Mouse (Mus musculus): ENCODE data around the gene Apol8. TPM values are rescaled to one million over a fixed set of nuclear protein-coding genes. Genes with fewer than 3 reads are reported as not detected.

Gene Apol8
- polyA plus RNA-seq, 1 experiment: 5.9 TPM

- no peaks in the 10 kb centered on the region for H3K4me1 ChIP-seq (ENCODE audit: control insufficient read depth, insufficient read depth, insufficient read length)
- H3K27ac ChIP-seq (ENCODE audit: insufficient read depth, low read length): no peak overlapping the region
- H3K4me3 ChIP-seq (ENCODE audit: extremely low read depth, insufficient read depth, insufficient read length): no peak overlapping the region
- no peaks in the 10 kb centered on the region; the same call in 1 of the 2 replicates for H3K36me3 ChIP-seq (ENCODE audit: control insufficient read depth, insufficient read depth, low read length)
- TF ChIP-seq POLR2A (IDR thresholded peaks at IDR 0.05; ENCODE audit: low read depth, low read length) (no peak), CTCF (IDR thresholded peaks at IDR 0.05; ENCODE audit: extremely low read depth, insufficient read depth, insufficient read length, insufficient replicate concordance) (no peak)
- WGBS: 68% methylated on average over 2 of the region's 2 CpGs
- DNase-seq (ENCODE audit: low read depth in 1 of 2, low spot score in 2 of 2): no peak
- no peaks in the 10 kb centered on the region for H3K27me3 ChIP-seq (ENCODE audit: control insufficient read depth, insufficient read depth, low read length)
Observed at GRCm38 (mm10) chr15:77755132-77755531, 1.7 kb downstream of the Apol8 start.

GRCm38 (mm10) chr15:77752443-77752842 is 4.4 kb downstream of the Apol8 start:
- TF ChIP-seq POLR2A (IDR thresholded peaks at IDR 0.05; ENCODE audit: low read depth, low read length): no peak
- TF ChIP-seq CTCF (IDR thresholded peaks at IDR 0.05; ENCODE audit: extremely low read depth, insufficient read depth, insufficient read length, insufficient replicate concordance): no peak
- H3K4me3 ChIP-seq (ENCODE audit: extremely low read depth, insufficient read depth, insufficient read length): no peak overlapping the region
- H3K27me3 ChIP-seq (ENCODE audit: control insufficient read depth, insufficient read depth, low read length): no peaks in the 10 kb centered on the region
- no peak overlapping the region for H3K27ac ChIP-seq (ENCODE audit: insufficient read depth, low read length)
- DNase-seq (ENCODE audit: low read depth in 1 of 2, low spot score in 2 of 2): no peak
- no peaks in the 10 kb centered on the region for H3K36me3 ChIP-seq (ENCODE audit: control insufficient read depth, insufficient read depth, low read length)
- H3K4me1 ChIP-seq (ENCODE audit: control insufficient read depth, insufficient read depth, insufficient read length): no peaks in the 10 kb centered on the region
- 56% methylated on average over 11 of the region's 11 CpGs for WGBS

- peak; percentile 21 to 47 for DNase-seq (ENCODE audit: low read depth in 1 of 2, low spot score in 2 of 2)
- 60% methylated on average over 1 of the region's 1 CpGs for WGBS
- Histone ChIP-seq H3K4me3 (ENCODE audit: extremely low read depth, insufficient read depth, insufficient read length) (no peak overlapping the region), H3K4me1 (ENCODE audit: control insufficient read depth, insufficient read depth, insufficient read length) (no peaks in the 10 kb centered on the region), H3K36me3 (ENCODE audit: control insufficient read depth, insufficient read depth, low read length) (no peaks in the 10 kb centered on the region), H3K27ac (ENCODE audit: insufficient read depth, low read length) (no peak overlapping the region), H3K27me3 (ENCODE audit: control insufficient read depth, insufficient read depth, low read length) (no peaks in the 10 kb centered on the region)
- TF ChIP-seq CTCF (IDR thresholded peaks at IDR 0.05; ENCODE audit: extremely low read depth, insufficient read depth, insufficient read length, insufficient replicate concordance) (peak; percentile 55; the same call in 1 of the 2 replicates), POLR2A (IDR thresholded peaks at IDR 0.05; ENCODE audit: low read depth, low read length) (no peak)
Observed at GRCm38 (mm10) chr15:77750461-77750860, 6.3 kb downstream of the Apol8 start.

- DNase-seq (ENCODE audit: low read depth in 1 of 2, low spot score in 2 of 2): no peak
- no peak overlapping the region for H3K27ac ChIP-seq (ENCODE audit: insufficient read depth, low read length)
- H3K36me3 ChIP-seq (ENCODE audit: control insufficient read depth, insufficient read depth, low read length): no peaks in the 10 kb centered on the region
- TF ChIP-seq CTCF (IDR thresholded peaks at IDR 0.05; ENCODE audit: extremely low read depth, insufficient read depth, insufficient read length, insufficient replicate concordance) (no peak), POLR2A (IDR thresholded peaks at IDR 0.05; ENCODE audit: low read depth, low read length) (no peak)
- H3K27me3 ChIP-seq (ENCODE audit: control insufficient read depth, insufficient read depth, low read length): no peaks in the 10 kb centered on the region
- H3K4me1 ChIP-seq (ENCODE audit: control insufficient read depth, insufficient read depth, insufficient read length): no peaks in the 10 kb centered on the region
- whole genome bisulfite sequencing: 96% methylated on average over 10 of the region's 10 CpGs
- H3K4me3 ChIP-seq (ENCODE audit: extremely low read depth, insufficient read depth, insufficient read length): no peak overlapping the region
Observed at GRCm38 (mm10) chr15:77749717-77750116, 7.1 kb downstream of the Apol8 start.

- DNase-seq (ENCODE audit: low read depth in 1 of 2, low spot score in 2 of 2): no peak
- H3K36me3 ChIP-seq (ENCODE audit: control insufficient read depth, insufficient read depth, low read length): no peaks in the 10 kb centered on the region
Observed at GRCm38 (mm10) chr15:77748414-77748813, 8.4 kb downstream of the Apol8 start.

GRCm38 (mm10) chr15:77746326-77746725 is 10.5 kb downstream of the Apol8 start:
- no peaks in the 10 kb centered on the region for H3K36me3 ChIP-seq (ENCODE audit: control insufficient read depth, insufficient read depth, low read length)
- TF ChIP-seq POLR2A (IDR thresholded peaks at IDR 0.05; ENCODE audit: low read depth, low read length) (no peak), CTCF (IDR thresholded peaks at IDR 0.05; ENCODE audit: extremely low read depth, insufficient read depth, insufficient read length, insufficient replicate concordance) (no peak)
- WGBS: 94% methylated on average over 1 of the region's 1 CpGs
- H3K27me3 ChIP-seq (ENCODE audit: control insufficient read depth, insufficient read depth, low read length): no peaks in the 10 kb centered on the region
- H3K4me3 ChIP-seq (ENCODE audit: extremely low read depth, insufficient read depth, insufficient read length): no peak overlapping the region
- H3K27ac ChIP-seq (ENCODE audit: insufficient read depth, low read length): no peak overlapping the region
- H3K4me1 ChIP-seq (ENCODE audit: control insufficient read depth, insufficient read depth, insufficient read length): no peaks in the 10 kb centered on the region
- DNase-seq (ENCODE audit: low read depth in 1 of 2, low spot score in 2 of 2): no peak

More at GRCm38 (mm10) chr15:77748414-77748813, 8.4 kb downstream of the Apol8 start:
- 91% methylated on average over 3 of the region's 3 CpGs for WGBS
- H3K4me3 ChIP-seq (ENCODE audit: extremely low read depth, insufficient read depth, insufficient read length): no peak overlapping the region
- no peaks in the 10 kb centered on the region for H3K27me3 ChIP-seq (ENCODE audit: control insufficient read depth, insufficient read depth, low read length)
- no peak overlapping the region for H3K27ac ChIP-seq (ENCODE audit: insufficient read depth, low read length)
- no peaks in the 10 kb centered on the region for H3K4me1 ChIP-seq (ENCODE audit: control insufficient read depth, insufficient read depth, insufficient read length)
- TF ChIP-seq POLR2A (IDR thresholded peaks at IDR 0.05; ENCODE audit: low read depth, low read length) (no peak), CTCF (IDR thresholded peaks at IDR 0.05; ENCODE audit: extremely low read depth, insufficient read depth, insufficient read length, insufficient replicate concordance) (no peak)

GRCm38 (mm10) chr15:77745081-77745480 is 11.7 kb downstream of the Apol8 start:
- no peak overlapping the region for H3K27ac ChIP-seq (ENCODE audit: insufficient read depth, low read length)
- DNase-seq (ENCODE audit: low read depth in 1 of 2, low spot score in 2 of 2): no peak
- no peak for TF ChIP-seq POLR2A (IDR thresholded peaks at IDR 0.05; ENCODE audit: low read depth, low read length)
- TF ChIP-seq CTCF (IDR thresholded peaks at IDR 0.05; ENCODE audit: extremely low read depth, insufficient read depth, insufficient read length, insufficient replicate concordance): no peak
- no peak overlapping the region for H3K4me3 ChIP-seq (ENCODE audit: extremely low read depth, insufficient read depth, insufficient read length)
- no peaks in the 10 kb centered on the region for H3K27me3 ChIP-seq (ENCODE audit: control insufficient read depth, insufficient read depth, low read length)
- H3K36me3 ChIP-seq (ENCODE audit: control insufficient read depth, insufficient read depth, low read length): no peaks in the 10 kb centered on the region
- H3K4me1 ChIP-seq (ENCODE audit: control insufficient read depth, insufficient read depth, insufficient read length): no peaks in the 10 kb centered on the region
